Mouse (Mus musculus) embryonic stem cell, embryonic (primary cell): Measurements from ENCODE around the gene Prkaa1.
"Not testable (repeated sequence)": the region's sequence is repeated elsewhere in the genome, so short reads cannot be mapped to it uniquely, and the experiment has no call there.

Source experiments
- CTCF ChIA-PET, 4 experiments: fragments of 300-600 bp in 2 of 4; fragments of 350-600 bp in 2 of 4; sonication (Branson Sonifier 250); formaldehyde crosslinking; loops; one replicate each; lab custom pipeline; 2022; ENCODE audit warnings: inconsistent platforms in 2 of 4; lab: Charles Lee
- POLR2A ChIA-PET, 4 experiments: fragments of 300-600 bp in 2 of 4; fragments of 350-600 bp in 2 of 4; sonication (Branson Sonifier 250); formaldehyde crosslinking; loops; one replicate each; lab custom pipeline; 2022; ENCODE audit warnings: antibody characterized with exemption in 4 of 4, inconsistent platforms in 1 of 4; lab: Charles Lee

Prkaa1 gene

GRCm38 (mm10) chr15:5119707-5120106, 24.0 kb upstream of the Prkaa1 start:
- ChIA-PET POLR2A (interaction anchor here (0.6 to 12.9 kb wide), 37 partner anchors 9 to 117 kb away, joined by 3 to 326 read pairs (median 7); partner anchors contain the start of genes Ttc33 (in 2 of the 4) and Card6 (in 1 of the 4)), CTCF (interaction anchor here in 1 of 4 experiments (0.6 kb wide), 1 partner anchor 124 kb away, joined by 16 read pairs; the partner anchor contains the start of gene Ptger4)

GRCm38 (mm10) chr15:5121535-5122313, 21.9 kb upstream of the Prkaa1 start:
- ChIA-PET POLR2A (interaction anchor here (0.5 to 12.9 kb wide), 37 partner anchors 7 to 1128 kb away, joined by 3 to 326 read pairs (median 4); partner anchors contain the start of genes AW549877 (in 1 of the 4) and Ttc33 (in 1 of the 4)), CTCF (interaction anchor here in 1 of 4 experiments (0.6 kb wide), 1 partner anchor 15 kb away, joined by 3 read pairs; no protein-coding TSS in a partner anchor)

- ChIA-PET POLR2A (interaction anchor here in 3 of 4 experiments (0.7 to 12.9 kb wide), 9 partner anchors 7 to 68 kb away, joined by 3 to 326 read pairs (median 5); partner anchors contain the start of gene Rpl37 (in 2 of the 3)), CTCF (no interaction called here)
Measured at GRCm38 (mm10) chr15:5126456-5126855, 17.2 kb upstream of the Prkaa1 start.

- POLR2A ChIA-PET = interaction anchor here in 2 of 4 experiments (0.9 to 12.9 kb wide), 7 partner anchors 8 to 17 kb away, joined by 3 to 326 read pairs (median 6); partner anchors contain the start of gene Rpl37 (in 2 of the 2)
- CTCF ChIA-PET = no interaction called here
Measured at GRCm38 (mm10) chr15:5127487-5127886, 16.2 kb upstream of the Prkaa1 start.

- CTCF ChIA-PET = no interaction called here
- POLR2A ChIA-PET = interaction anchor here in 3 of 4 experiments (0.8 to 12.9 kb wide), 6 partner anchors 9 to 16 kb away, joined by 3 to 326 read pairs (median 12); partner anchors contain the start of gene Rpl37 (in 2 of the 3)
Measured at GRCm38 (mm10) chr15:5128176-5128940, 15.3 kb upstream of the Prkaa1 start.

GRCm38 (mm10) chr15:5129111-5129805, 14.4 kb upstream of the Prkaa1 start:
- CTCF ChIA-PET = interaction anchor here in 1 of 4 experiments (1.0 kb wide), 1 partner anchor 38 kb away, joined by 4 read pairs; no protein-coding TSS in a partner anchor

GRCm38 (mm10) chr15:5130887-5131668, 12.6 kb upstream of the Prkaa1 start:
- CTCF ChIA-PET = not testable (repeated sequence)
- POLR2A ChIA-PET = interaction anchor here in 1 of 4 experiments (3.3 to 12.6 kb wide), 3 partner anchors 7 to 19 kb away, joined by 21 to 326 read pairs (median 21); partner anchors contain the start of gene Rpl37

More at GRCm38 (mm10) chr15:5129111-5129805, 14.4 kb upstream of the Prkaa1 start:
- POLR2A ChIA-PET = interaction anchor here in 3 of 4 experiments (0.8 to 12.9 kb wide), 10 partner anchors 8 to 1133 kb away, joined by 3 to 326 read pairs (median 4); partner anchors contain the start of genes Rpl37 (in 3 of the 3) and AW549877 (in 1 of the 3)

GRCm38 (mm10) chr15:5133301-5133700, 10.4 kb upstream of the Prkaa1 start:
- ChIA-PET CTCF (interaction anchor here in 3 of 4 experiments (0.6 to 1.0 kb wide), 3 partner anchors 10 to 1493 kb away, joined by 3 to 5 read pairs (median 4); no protein-coding TSS in a partner anchor), POLR2A (interaction anchor here (0.6 to 12.6 kb wide), 16 partner anchors 9 to 58 kb away, joined by 3 to 326 read pairs (median 12); partner anchors contain the start of genes Rpl37 (in 3 of the 4), Prkaa1 (in 1 of the 4) and Ttc33 (in 1 of the 4))

- ChIA-PET CTCF (interaction anchor here in 1 of 4 experiments (1.6 kb wide), 1 partner anchor 18 kb away, joined by 5 read pairs; the partner anchor contains the start of gene Rpl37), POLR2A (interaction anchor here (0.6 to 12.6 kb wide), 20 partner anchors 9 to 57 kb away, joined by 3 to 326 read pairs (median 8); partner anchors contain the start of genes Rpl37 (in 3 of the 4), Prkaa1 (in 1 of the 4) and Ttc33 (in 1 of the 4))
Measured at GRCm38 (mm10) chr15:5134179-5134578, 9.5 kb upstream of the Prkaa1 start.

- CTCF ChIA-PET = interaction anchor here in 1 of 4 experiments (1.6 kb wide), 1 partner anchor 19 kb away, joined by 5 read pairs; the partner anchor contains the start of gene Rpl37
- POLR2A ChIA-PET = interaction anchor here (0.8 to 12.6 kb wide), 26 partner anchors 9 to 50 kb away, joined by 3 to 326 read pairs (median 6); partner anchors contain the start of genes Rpl37 (in 3 of the 4), Prkaa1 (in 2 of the 4), Card6 (in 1 of the 4) and Ttc33 (in 1 of the 4)
Measured at GRCm38 (mm10) chr15:5134945-5135483, 8.6 kb upstream of the Prkaa1 start.

- CTCF ChIA-PET = no interaction called here
- POLR2A ChIA-PET = interaction anchor here in 2 of 4 experiments (0.7 to 12.6 kb wide), 9 partner anchors 12 to 1146 kb away, joined by 3 to 326 read pairs (median 4); partner anchors contain the start of gene Rpl37 (in 1 of the 2)
Measured at GRCm38 (mm10) chr15:5138021-5138856, 5.4 kb upstream of the Prkaa1 start.

- ChIA-PET POLR2A (interaction anchor here in 1 of 4 experiments (1.1 to 12.6 kb wide), 3 partner anchors 11 to 46 kb away, joined by 3 to 326 read pairs (median 5); no protein-coding TSS in a partner anchor), CTCF (no interaction called here)
Measured at GRCm38 (mm10) chr15:5139366-5139765, 4.3 kb upstream of the Prkaa1 start.

GRCm38 (mm10) chr15:5139863-5140262, 3.8 kb upstream of the Prkaa1 start:
- CTCF ChIA-PET = no interaction called here
- POLR2A ChIA-PET = interaction anchor here in 2 of 4 experiments (0.8 to 12.6 kb wide), 5 partner anchors 10 to 51 kb away, joined by 3 to 326 read pairs (median 3); no protein-coding TSS in a partner anchor

- ChIA-PET CTCF (no interaction called here), POLR2A (interaction anchor here in 2 of 4 experiments (0.8 to 12.6 kb wide), 5 partner anchors 9 to 51 kb away, joined by 3 to 326 read pairs (median 3); no protein-coding TSS in a partner anchor)
Measured at GRCm38 (mm10) chr15:5140357-5140756, 3.3 kb upstream of the Prkaa1 start.

GRCm38 (mm10) chr15:5142047-5142446, 1.6 kb upstream of the Prkaa1 start:
- POLR2A ChIA-PET = interaction anchor here (0.7 to 12.6 kb wide), 18 partner anchors 9 to 102 kb away, joined by 3 to 326 read pairs (median 4); partner anchors contain the start of genes Rpl37 (in 2 of the 4), Ttc33 (in 2 of the 4) and Ptger4 (in 1 of the 4)
- CTCF ChIA-PET = interaction anchor here in 1 of 4 experiments (0.7 kb wide), 1 partner anchor 26 kb away, joined by 4 read pairs; the partner anchor contains the start of gene Rpl37
